Mouse (Mus musculus) embryo, embryonic 11 days (tissue): Measurements from ENCODE around the gene Pdk1.

ENCODE experiments used
- DNase-seq: peaks from one replicate; pipeline ENCODE4 v3.0.0-alpha.2; 2015

Gene Pdk1

DNA sequence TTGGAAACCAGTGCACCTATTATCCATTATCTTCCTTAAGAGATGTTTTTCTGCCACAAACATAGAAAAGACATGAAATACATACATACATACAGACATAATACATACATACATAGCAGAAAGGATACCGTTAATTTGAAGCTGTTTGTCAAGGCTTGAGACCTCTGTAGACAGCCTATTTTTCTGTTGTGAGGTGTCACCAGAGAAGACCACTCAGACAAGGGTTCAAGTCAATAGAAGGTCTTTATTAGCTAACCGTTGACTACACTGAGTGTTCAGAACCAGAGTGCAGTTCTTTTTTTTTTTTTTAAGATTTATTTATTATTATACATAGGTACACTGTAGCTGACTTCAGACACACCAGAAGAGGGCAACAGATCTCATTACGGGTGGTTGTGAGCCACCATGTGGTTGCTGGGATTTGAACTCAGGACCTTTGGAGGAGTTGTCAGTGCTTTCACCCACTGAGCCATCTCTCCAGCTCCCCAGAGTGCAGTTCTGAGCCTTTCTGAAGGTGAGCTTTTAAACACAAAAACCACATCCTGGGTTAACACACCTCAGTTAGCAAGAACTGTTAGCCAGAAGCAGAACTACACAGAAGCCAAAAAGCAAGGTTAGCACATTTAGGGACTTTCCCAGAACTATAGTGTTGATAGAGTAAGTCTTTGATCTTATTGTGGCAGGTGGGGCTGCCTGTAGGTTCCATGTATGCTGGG lies 68.1 kb downstream of the Pdk1 start:
- DNase-seq = no peak

DNA sequence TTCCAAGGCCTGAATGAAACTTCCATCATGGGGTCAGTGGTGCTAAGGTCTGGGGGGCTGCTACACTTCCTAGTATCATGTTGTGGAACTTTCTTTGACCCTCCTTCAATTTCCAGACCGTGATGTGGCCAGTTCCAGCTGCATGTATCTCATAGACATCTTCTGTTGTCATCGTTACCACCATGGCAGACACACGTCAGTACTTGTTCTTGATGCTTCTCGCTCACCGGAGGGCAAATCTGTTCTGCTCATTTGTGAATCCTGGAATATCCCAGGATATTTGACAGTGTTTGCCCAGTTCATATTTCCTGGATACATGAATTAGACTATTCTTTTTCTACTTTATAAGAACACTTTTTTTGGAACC lies 68.7 kb downstream of the Pdk1 start:
- no peak for DNase-seq

- DNase-seq = no peak
Measured at GRCm38 (mm10) chr2:71951212-71951611, 78.2 kb downstream of the Pdk1 start.
